Mouse (Mus musculus) liver, adult 2 months (tissue): ENCODE measurements around the gene Uggt1. TPM values are rescaled to one million over a fixed set of nuclear protein-coding genes. Genes with fewer than 3 reads are reported as not detected.

Experiments
- DNase-seq: peaks from one replicate; pipeline ENCODE4 v3.0.0-alpha.2; 2011; ENCODE audit warnings: low read depth, low spot score; ENCODE audit errors: extremely low read depth
- H3K27ac ChIP-seq: fragments of 200-500 bp; replicated peaks from 2 replicates; pipeline ENCODE4 v1.5.1; 2012; ENCODE audit warnings: low read depth, mild to moderate bottlenecking, control low read depth, inconsistent platforms, low read length; ENCODE audit not compliant: insufficient read depth
- H3K27me3 ChIP-seq: fragments of 200-500 bp; 2 replicates; pipeline ENCODE4 v1.6.1; 2012; ENCODE audit warnings: mild to moderate bottlenecking, moderate library complexity, low read length, inconsistent platforms; ENCODE audit not compliant: control insufficient read depth, insufficient read depth
- H3K36me3 ChIP-seq: fragments of 200-500 bp; 2 replicates; pipeline ENCODE4 v1.6.1; 2012; ENCODE audit warnings: low read length, inconsistent platforms; ENCODE audit not compliant: control insufficient read depth, insufficient read depth
- H3K4me1 ChIP-seq: fragments of 200-500 bp; 2 replicates; pipeline ENCODE4 v1.6.1; 2011; ENCODE audit warnings: low read length; ENCODE audit not compliant: control insufficient read depth, insufficient read depth
- H3K4me3 ChIP-seq: fragments of 200-500 bp; 2 replicates; pipeline ENCODE4 v1.5.1; 2011; ENCODE audit warnings: low read depth, mild to moderate bottlenecking, control low read depth, low read length, moderate library complexity; ENCODE audit not compliant: insufficient read depth
- H3K79me2 ChIP-seq: fragments of 200-500 bp; 2 replicates; pipeline ENCODE4 v1.6.1; 2012; ENCODE audit warnings: inconsistent platforms, mild to moderate bottlenecking, low read length, moderate library complexity; ENCODE audit not compliant: control insufficient read depth, insufficient read depth
- H3K9ac ChIP-seq: fragments of 200-500 bp; 2 replicates; pipeline ENCODE4 v1.6.1; 2012; ENCODE audit warnings: low read depth, mild to moderate bottlenecking, control low read depth, inconsistent platforms, low read length
- CTCF ChIP-seq: fragments of 200-500 bp; IDR thresholded peaks from 2 replicates; pipeline ENCODE4 v1.5.1; 2011; ENCODE audit warnings: low read depth, low read length, control low read depth
- POLR2A ChIP-seq: fragments of 200-500 bp; IDR thresholded peaks from 2 replicates; pipeline ENCODE4 v1.6.1; 2011; ENCODE audit warnings: low read length, control low read depth; ENCODE audit not compliant: insufficient read depth; ENCODE audit errors: extremely low read depth
- WGBS: fragments of 180-500 bp; shearing (Covaris S2); methylation state at CpG from one replicate; pipeline ENCODE4 v1.1.7; 2018; 5-methylcytosine and 5-hydroxymethylcytosine counted together
- polyA plus RNA-seq: library from polyadenylated mRNA; depleted of rRNA; stranded (reverse); fragments of >200 nt; gene quantifications from 2 replicates; pipeline ENCODE4 v1.2.3, GENCODE M21; 2012
- total RNA-seq: library from RNA; depleted of rRNA; stranded (reverse); fragments of >200 nt; gene quantifications from 2 replicates; pipeline ENCODE4 v1.2.3, GENCODE M21; 2014

Uggt1 gene
- total and polyA plus RNA-seq, 2 experiments = 11.6 to 44.5 TPM

DNA sequence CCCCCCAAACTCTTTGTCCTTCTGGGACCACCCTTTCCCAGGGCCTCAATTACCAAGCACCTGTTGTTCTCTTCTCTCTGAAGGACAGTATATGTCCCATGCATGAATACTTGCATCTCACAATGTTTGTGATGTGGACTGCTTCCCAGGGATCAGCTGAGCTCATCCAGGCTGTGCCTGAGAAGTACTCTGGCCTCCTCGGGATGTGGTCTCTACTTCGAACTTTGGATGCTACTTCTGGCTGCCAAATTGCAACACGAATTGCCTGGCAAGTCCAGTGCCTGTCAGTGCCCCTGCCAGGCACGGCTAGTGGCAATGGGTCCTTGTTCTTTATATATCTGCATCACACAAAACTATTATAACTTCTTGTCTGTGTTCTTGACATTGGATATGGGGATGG is 134.5 kb downstream of the Uggt1 start:
- no peak for TF ChIP-seq CTCF
- no peak for TF ChIP-seq POLR2A
- peaks cover 6% of the 10 kb centered on the region; the same call in 1 of the 2 replicates for H3K36me3 ChIP-seq
- no peak overlapping the region for H3K9ac ChIP-seq
- H3K27me3 ChIP-seq = no peaks in the 10 kb centered on the region
- no peaks in the 10 kb centered on the region for H3K4me1 ChIP-seq
- 24% methylated on average over 4 of the region's 4 CpGs for WGBS
- no peak overlapping the region for H3K4me3 ChIP-seq
- H3K79me2 ChIP-seq = no peaks in the 10 kb centered on the region
- peak; percentile 89 for DNase-seq
- no peak overlapping the region for H3K27ac ChIP-seq

DNA sequence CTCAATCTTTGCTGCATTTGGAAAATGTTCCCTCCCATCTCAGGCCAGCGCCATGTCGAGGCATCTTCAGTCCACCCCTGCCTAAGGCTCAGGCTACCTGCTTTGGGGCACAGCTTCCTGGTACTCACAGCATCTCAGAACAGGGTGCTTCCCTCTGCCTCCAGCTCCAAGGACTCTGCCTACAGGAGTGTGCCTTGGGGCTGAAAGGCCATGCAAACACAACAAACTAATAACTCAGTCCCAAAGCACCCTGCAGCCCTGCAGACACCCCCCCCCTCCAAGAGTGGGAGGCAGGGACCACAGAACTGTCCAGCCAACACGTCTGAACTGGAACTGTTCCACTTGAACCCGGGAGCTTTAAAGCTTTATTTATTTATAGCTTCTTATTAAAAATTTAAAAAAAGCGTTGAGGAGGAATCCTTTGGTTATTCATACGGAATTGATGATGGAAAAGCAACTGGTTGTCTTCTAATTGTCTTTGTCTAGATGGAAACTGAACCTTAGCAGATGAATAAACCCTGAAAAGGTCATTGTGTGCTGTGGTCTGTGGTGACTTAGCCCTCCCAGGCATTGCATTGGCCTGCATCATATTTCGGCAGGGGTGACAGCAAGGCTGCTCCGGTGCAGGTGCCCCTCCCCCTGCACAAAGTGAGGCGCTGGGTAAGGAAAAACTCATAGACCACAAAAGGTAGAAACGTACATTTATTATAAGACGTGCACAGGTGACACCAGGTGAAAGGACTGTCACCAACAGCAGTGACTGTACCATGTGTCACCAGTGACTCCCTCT is 138.4 kb downstream of the Uggt1 start:
- no peaks in the 10 kb centered on the region; the same call in 1 of the 2 replicates for H3K79me2 ChIP-seq
- H3K36me3 ChIP-seq = peaks cover 25% of the 10 kb centered on the region
- no peak overlapping the region for H3K27ac ChIP-seq
- 94% methylated on average over 11 of the region's 11 CpGs for WGBS
- no peak for DNase-seq
- H3K9ac ChIP-seq = no peak overlapping the region
- H3K4me1 ChIP-seq = peaks cover 6% of the 10 kb centered on the region
- H3K27me3 ChIP-seq = no peaks in the 10 kb centered on the region
- H3K4me3 ChIP-seq = no peak overlapping the region
- no peak for TF ChIP-seq POLR2A
- no peak for TF ChIP-seq CTCF

- TF ChIP-seq CTCF = no peak
- no peak for TF ChIP-seq POLR2A
- DNase-seq = peak; percentile 19
- 74% methylated on average over 3 of the region's 3 CpGs for WGBS
- H3K27ac ChIP-seq = no peak overlapping the region
- no peak overlapping the region for H3K9ac ChIP-seq
- H3K4me1 ChIP-seq = peaks cover 31% of the 10 kb centered on the region
- no peaks in the 10 kb centered on the region for H3K27me3 ChIP-seq
- peaks cover 22% of the 10 kb centered on the region for H3K79me2 ChIP-seq
- peaks cover 22% of the 10 kb centered on the region for H3K36me3 ChIP-seq
- no peak overlapping the region for H3K4me3 ChIP-seq
Measured at GRCm38 (mm10) chr1:36100371-36100770, 144.1 kb downstream of the Uggt1 start.

- Histone ChIP-seq H3K27me3 (no peaks in the 10 kb centered on the region), H3K4me3 (no peak overlapping the region), H3K36me3 (peaks cover 24% of the 10 kb centered on the region), H3K9ac (no peak overlapping the region), H3K79me2 (peaks cover 36% of the 10 kb centered on the region), H3K27ac (peak overlapping the region; percentile 15; the same call in 1 of the 2 replicates), H3K4me1 (peaks cover 39% of the 10 kb centered on the region)
- 51% methylated on average over 4 of the region's 4 CpGs for WGBS
- TF ChIP-seq CTCF = no peak
- TF ChIP-seq POLR2A = no peak
- DNase-seq = peak; percentile 67
Measured at GRCm38 (mm10) chr1:36098432-36098831, 146.1 kb downstream of the Uggt1 start.

- no peak for TF ChIP-seq CTCF
- no peak for TF ChIP-seq POLR2A
- H3K27me3 ChIP-seq = no peaks in the 10 kb centered on the region
- 73% methylated on average over 12 of the region's 12 CpGs for WGBS
- no peak overlapping the region for H3K9ac ChIP-seq
- H3K79me2 ChIP-seq = peaks cover 50% of the 10 kb centered on the region
- H3K36me3 ChIP-seq = peaks cover 10% of the 10 kb centered on the region
- peaks cover 49% of the 10 kb centered on the region for H3K4me1 ChIP-seq
- peak; percentile 8 for DNase-seq
- H3K27ac ChIP-seq = no peak overlapping the region
- H3K4me3 ChIP-seq = no peak overlapping the region
Measured at GRCm38 (mm10) chr1:36095423-36096272, 148.9 kb downstream of the Uggt1 start.
